Comparison of ENCODE assay signal across 8 mouse cellular contexts in genomic region chrX:56346176-56346931, GRCm38 (mm10). TPM values are rescaled to one million over a fixed set of nuclear protein-coding genes. Genes with fewer than 3 reads are reported as not detected.
DNase-seq lines count a peak whose midpoint lies in the region; ATAC-seq and TF ChIP-seq lines count a peak whose summit lies in the region.

TSS of gene Zfp449 (plus strand) at chrX:56346400.

- no peaks in the 10 kb centered on the region for H3K27me3 ChIP-seq in ES-Bruce4 (ENCODE audit: control insufficient read depth, insufficient read depth, low read length, poor library complexity, severe bottlenecking)
- H3K27me3 ChIP-seq in forebrain, embryonic 12.5 days, result no peaks in the 10 kb centered on the region
- H3K27me3 ChIP-seq in heart, postnatal 0 days (ENCODE audit: control insufficient read depth, insufficient read depth, low read length), result no peaks in the 10 kb centered on the region
- H3K27me3 ChIP-seq in liver, embryonic 15.5 days, result no peaks in the 10 kb centered on the region
- H3K27me3 ChIP-seq in neural tube, embryonic 13.5 days, result no peaks in the 10 kb centered on the region
- no peaks in the 10 kb centered on the region for H3K27me3 ChIP-seq in testis, adult 2 months (ENCODE audit: control insufficient read depth, insufficient read depth, low read length)

- no peaks in the 10 kb centered on the region for H3K36me3 ChIP-seq in ES-Bruce4 (ENCODE audit: control insufficient read depth, insufficient read depth, low read length, poor library complexity, severe bottlenecking)
- H3K36me3 ChIP-seq in forebrain, embryonic 12.5 days (replicated peaks), result no peaks in the 10 kb centered on the region
- H3K36me3 ChIP-seq in heart, postnatal 0 days (replicated peaks; ENCODE audit: control insufficient read depth, insufficient read depth, low read length), result no peaks in the 10 kb centered on the region
- H3K36me3 ChIP-seq in liver, embryonic 15.5 days (replicated peaks), result no peaks in the 10 kb centered on the region
- peaks cover 11% of the 10 kb centered on the region; the same call in 1 of the 2 replicates for H3K36me3 ChIP-seq in neural tube, embryonic 13.5 days
- H3K36me3 ChIP-seq in testis, adult 2 months (ENCODE audit: control insufficient read depth, insufficient read depth, low read length), result no peaks in the 10 kb centered on the region

- TF ChIP-seq POLR2A in ES-Bruce4 (IDR thresholded peaks at IDR 0.05; ENCODE audit: insufficient read depth, low read length), result no peak
- TF ChIP-seq POLR2A in testis, adult 2 months (IDR thresholded peaks at IDR 0.05; ENCODE audit: control insufficient read depth, low read depth, low read length), result peak; percentile 33; the same call in 1 of the 2 replicates

- H3K9ac ChIP-seq in ES-Bruce4 (ENCODE audit: low read depth, poor library complexity, severe bottlenecking), result peak within 1 kb of the TSS; percentile 51; the same call in 1 of the 2 replicates
- peak within 1 kb of the TSS; percentile 56 for H3K9ac ChIP-seq in forebrain, embryonic 12.5 days
- H3K9ac ChIP-seq in heart, postnatal 0 days (replicated peaks; ENCODE audit: low read depth, low read length), result peak within 1 kb of the TSS; percentile 71
- H3K9ac ChIP-seq in liver, embryonic 15.5 days, result peak within 1 kb of the TSS; percentile 52; the same call in 1 of the 2 replicates
- H3K9ac ChIP-seq in neural tube, embryonic 13.5 days, result peak within 1 kb of the TSS; percentile 76

- WGBS in forebrain, embryonic 12.5 days, result 21% methylated on average over 39 of the region's 39 CpGs
- 13% methylated on average over 39 of the region's 39 CpGs for WGBS in heart, postnatal 0 days
- WGBS in liver, embryonic 15.5 days (ENCODE audit: insufficient replicate concordance), result 15% methylated on average over 39 of the region's 39 CpGs
- 22% methylated on average over 39 of the region's 39 CpGs for WGBS in neural tube, embryonic 13.5 days

- peak; percentile 98 for ATAC-seq in forebrain, embryonic 12.5 days (ENCODE audit: low FRiP score)
- peak; percentile 95 for ATAC-seq in heart, postnatal 0 days (ENCODE audit: insufficient read depth, low read depth)
- ATAC-seq in liver, embryonic 15.5 days (ENCODE audit: insufficient read depth), result peak; percentile 80
- ATAC-seq in neural tube, embryonic 13.5 days (ENCODE audit: low read depth), result peak; percentile 97

- DNase-seq in c-Kit-positive CD71-positive TER-119-positive erythroid progenitor cells, embryonic 14.5 days (ENCODE audit: low spot score), result peak; percentile 71
- peak; percentile 74 for DNase-seq in heart, postnatal 0 days (ENCODE audit: low spot score)
- peak; percentile 78 to 89 for DNase-seq in kidney, postnatal 36 days

- no peaks in the 10 kb centered on the region for H3K9me3 ChIP-seq in ES-Bruce4 (replicated peaks; ENCODE audit: control insufficient read depth, insufficient read depth, low read length, poor library complexity, severe bottlenecking)
- no peaks in the 10 kb centered on the region for H3K9me3 ChIP-seq in forebrain, embryonic 12.5 days
- no peaks in the 10 kb centered on the region for H3K9me3 ChIP-seq in heart, postnatal 0 days (replicated peaks; ENCODE audit: control insufficient read depth, low read length)
- no peaks in the 10 kb centered on the region for H3K9me3 ChIP-seq in liver, embryonic 15.5 days (replicated peaks)
- H3K9me3 ChIP-seq in neural tube, embryonic 13.5 days, result no peaks in the 10 kb centered on the region; the same call in 1 of the 2 replicates

- H3K4me3 ChIP-seq in ES-Bruce4 (ENCODE audit: low read depth, low read length), result peak within 1 kb of the TSS; percentile 64
- H3K4me3 ChIP-seq in forebrain, embryonic 12.5 days (replicated peaks), result peak within 1 kb of the TSS; percentile 51
- H3K4me3 ChIP-seq in heart, postnatal 0 days (ENCODE audit: low read depth, low read length), result peak within 1 kb of the TSS; percentile 65
- H3K4me3 ChIP-seq in liver, embryonic 15.5 days (replicated peaks), result peak within 1 kb of the TSS; percentile 59
- H3K4me3 ChIP-seq in neural tube, embryonic 13.5 days, result peak within 1 kb of the TSS; percentile 58
- peak within 1 kb of the TSS; percentile 66 for H3K4me3 ChIP-seq in testis, adult 2 months (ENCODE audit: control insufficient read depth, low read depth, low read length)

- no peak for TF ChIP-seq EP300 in ES-Bruce4 (IDR thresholded peaks at IDR 0.05; ENCODE audit: insufficient read depth, low read depth, low read length)
- TF ChIP-seq EP300 in heart, postnatal 0 days (IDR thresholded peaks at IDR 0.05; ENCODE audit: low read depth), result no peak

- TF ChIP-seq CTCF in ES-Bruce4 (IDR thresholded peaks at IDR 0.05; ENCODE audit: low read depth, low read length), result no peak
- TF ChIP-seq CTCF in heart, postnatal 0 days (IDR thresholded peaks at IDR 0.05; ENCODE audit: low read depth), result no peak
- TF ChIP-seq CTCF in testis, adult 2 months (IDR thresholded peaks at IDR 0.05; ENCODE audit: control insufficient read depth, insufficient read depth, insufficient replicate concordance, low read depth, low read length), result no peak

- H3K4me2 ChIP-seq in forebrain, embryonic 12.5 days, result peak within 1 kb of the TSS; percentile 57
- H3K4me2 ChIP-seq in heart, postnatal 0 days (ENCODE audit: low read depth, low read length), result peak within 1 kb of the TSS; percentile 63
- peak within 1 kb of the TSS; percentile 67 for H3K4me2 ChIP-seq in liver, embryonic 15.5 days
- peak within 1 kb of the TSS; percentile 56 for H3K4me2 ChIP-seq in neural tube, embryonic 13.5 days

- H3K4me1 ChIP-seq in ES-Bruce4 (ENCODE audit: control insufficient read depth, insufficient read depth, low read length), result no peaks in the 10 kb centered on the region
- no peaks in the 10 kb centered on the region for H3K4me1 ChIP-seq in forebrain, embryonic 12.5 days
- no peaks in the 10 kb centered on the region for H3K4me1 ChIP-seq in heart, postnatal 0 days (ENCODE audit: control insufficient read depth, insufficient read depth)
- 0 out of 2 replicates have a peak, but pooled peaks cover 4% of the 10 kb centered on the region for H3K4me1 ChIP-seq in liver, embryonic 15.5 days (replicated peaks)
- peaks cover 4% of the 10 kb centered on the region; the same call in 1 of the 2 replicates for H3K4me1 ChIP-seq in neural tube, embryonic 13.5 days (replicated peaks)
- H3K4me1 ChIP-seq in testis, adult 2 months (ENCODE audit: control insufficient read depth, insufficient read depth, low read length), result no peaks in the 10 kb centered on the region; the same call in none of the 2 replicates

- no peak within 1 kb of the TSS for H3K27ac ChIP-seq in ES-Bruce4 (ENCODE audit: insufficient read depth, low read length)
- H3K27ac ChIP-seq in forebrain, embryonic 12.5 days, result no peak within 1 kb of the TSS
- H3K27ac ChIP-seq in heart, postnatal 0 days (ENCODE audit: low read depth), result peak within 1 kb of the TSS; percentile 46; the same call in 1 of the 2 replicates
- no peak within 1 kb of the TSS for H3K27ac ChIP-seq in liver, embryonic 15.5 days (replicated peaks)
- no peak within 1 kb of the TSS for H3K27ac ChIP-seq in neural tube, embryonic 13.5 days (replicated peaks)
- peak within 1 kb of the TSS; percentile 49; the same call in 1 of the 2 replicates for H3K27ac ChIP-seq in testis, adult 2 months (ENCODE audit: control insufficient read depth, insufficient read depth, low read depth, low read length)

RNA-seq across cellular contexts. Expression of gene Zfp449, which starts in this region (rescaled TPM):
- polyA plus RNA-seq in ES-Bruce4 (2011; ENCODE audit: insufficient read depth, insufficient read length, low read depth, missing spikeins), result 4.4 and 6.2 TPM in 2 replicates
- polyA plus RNA-seq in forebrain, embryonic 12.5 days (2016; fragmentation: Nextera tagmentation; extraction: Ambion mirVana), result 5.8 TPM in 2 replicates
- total RNA-seq in heart, postnatal 0 days (2014; rRNA removed; ENCODE audit: low replicate concordance), result 2.2 and 10.3 TPM in 2 replicates
- 3.3 and 3.5 TPM in 2 replicates for polyA plus RNA-seq in heart, postnatal 0 days (2015; fragmentation: Nextera tagmentation; extraction: Ambion mirVana)
- polyA plus RNA-seq in liver, embryonic 15.5 days (2015; fragmentation: Nextera tagmentation; extraction: Ambion mirVana), result 0.78 and 0.92 TPM in 2 replicates
- polyA plus RNA-seq in neural tube, embryonic 13.5 days (2015; fragmentation: Nextera tagmentation; extraction: Ambion mirVana), result 4.7 and 6.8 TPM in 2 replicates
- polyA plus RNA-seq in testis, adult 2 months (2012; rRNA removed), result 0.45 and 0.75 TPM in 2 replicates

Comparison
In these comparisons a context has a peak if more than half of its experiments do, and no peak if none do; other contexts are left out.
1. Peak in ATAC-seq, H3K4me3 ChIP-seq, H3K9ac ChIP-seq and H3K4me2 ChIP-seq in liver, embryonic 15.5 days; RNA of the gene not detected or under 1 TPM.
2. H3K27ac ChIP-seq: peak in heart, postnatal 0 days (single experiment) and testis, adult 2 months (single experiment); none in ES-Bruce4 (single experiment), forebrain, embryonic 12.5 days (single experiment), liver, embryonic 15.5 days (single experiment) and neural tube, embryonic 13.5 days (single experiment).
3. Peak in every context shown above with its lines, with median percentiles within 50 percentile points of each other: H3K4me3 ChIP-seq, H3K9ac ChIP-seq, DNase-seq, ATAC-seq and H3K4me2 ChIP-seq.